Mouse (Mus musculus) kidney, postnatal 14 days (tissue): ENCODE results near the gene Gm49366.
"Not testable (repeated sequence)": the region's sequence is repeated elsewhere in the genome, so short reads cannot be mapped to it uniquely, and the experiment has no call there.

Experiments used
- DNase-seq: peaks from one replicate; pipeline ENCODE4 v3.0.0; 2022; ENCODE audit warnings: mixed read lengths

Gene Gm49366

DNA sequence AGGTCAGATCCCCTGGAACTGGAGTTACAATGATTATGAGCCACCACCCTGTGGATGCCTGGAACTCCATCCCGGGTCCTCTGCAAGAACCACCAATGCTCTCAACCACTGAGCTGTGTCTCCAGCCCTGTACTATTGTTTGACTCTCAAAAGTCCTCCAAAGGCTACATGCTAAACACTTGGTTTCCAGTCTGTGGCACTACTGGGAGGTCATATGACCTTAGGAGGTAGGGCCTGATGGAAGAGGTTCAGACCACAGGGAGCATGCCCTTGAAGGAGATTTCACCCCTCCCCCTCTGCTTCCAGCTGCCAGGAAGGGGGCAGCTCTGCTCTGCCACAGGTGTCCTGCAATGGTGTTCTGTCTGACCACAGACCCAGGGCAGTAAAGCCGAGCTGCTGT, 5.4 kb upstream of the Gm49366 start:
- DNase-seq: not testable (repeated sequence)

DNA sequence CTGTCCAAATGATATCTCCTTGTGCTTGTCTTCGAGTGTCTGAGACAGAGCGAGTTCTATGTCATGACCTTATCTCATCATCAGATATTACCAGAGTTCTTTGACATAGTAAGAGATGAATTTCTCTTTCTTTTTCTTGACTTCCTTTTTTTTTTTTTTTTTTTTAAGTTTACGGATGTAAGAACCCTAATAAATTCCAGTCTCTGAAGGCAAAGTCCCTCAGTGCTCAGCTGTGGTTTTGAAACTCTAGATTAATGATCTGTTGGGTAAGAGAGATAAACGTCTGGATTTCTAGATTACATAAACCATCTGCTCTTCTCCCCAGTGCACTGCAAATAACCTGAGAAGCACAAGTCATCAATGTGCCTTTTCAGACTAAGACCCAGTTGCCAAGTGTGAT, 4.6 kb upstream of the Gm49366 start:
- no peak for DNase-seq

DNA sequence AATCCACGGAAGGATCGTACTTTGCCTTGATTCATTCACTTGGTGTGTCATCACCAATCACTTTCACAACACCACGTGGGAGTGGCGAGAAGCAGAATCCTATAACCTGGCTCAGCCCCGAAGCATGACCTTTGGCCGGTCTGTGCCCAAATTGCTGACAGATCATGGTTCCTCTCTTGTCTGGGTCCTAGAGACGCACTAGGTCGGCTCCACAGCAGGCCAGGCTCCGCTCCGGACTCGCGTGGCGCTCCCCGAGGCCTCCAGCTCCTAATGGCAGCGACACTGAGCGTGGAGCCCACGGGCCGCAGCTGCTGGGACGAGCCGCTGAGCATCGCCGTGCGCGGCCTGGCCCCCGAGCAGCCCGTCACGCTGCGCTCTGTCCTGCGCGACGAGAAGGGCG, 494 bp upstream of the Gm49366 start, which contains the start of gene Acot4:
Acot4 (plus strand) TSS at position 139 of the 400 bp plus-strand sequence.
- DNase-seq: peak; percentile 84

DNA sequence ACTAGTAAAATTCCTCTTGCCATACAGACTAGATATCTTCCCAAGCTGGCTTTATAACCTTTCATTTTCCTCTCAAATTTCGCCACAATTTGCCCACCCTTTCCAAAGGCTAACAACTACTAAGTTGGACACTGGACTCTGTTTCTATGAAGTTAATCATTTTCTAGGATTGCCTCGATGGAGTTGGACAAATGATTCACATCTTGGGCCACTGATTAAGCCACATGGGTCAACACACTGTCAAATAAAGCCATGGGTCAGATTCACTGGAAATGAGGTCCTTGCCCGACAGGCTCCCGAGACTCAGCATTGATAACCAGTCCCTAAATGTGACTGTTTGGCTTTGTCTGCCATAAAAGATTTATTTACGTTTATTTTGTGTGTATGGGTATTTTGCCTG, 3.5 kb downstream of the Gm49366 start:
- peak; percentile 70 for DNase-seq

DNA sequence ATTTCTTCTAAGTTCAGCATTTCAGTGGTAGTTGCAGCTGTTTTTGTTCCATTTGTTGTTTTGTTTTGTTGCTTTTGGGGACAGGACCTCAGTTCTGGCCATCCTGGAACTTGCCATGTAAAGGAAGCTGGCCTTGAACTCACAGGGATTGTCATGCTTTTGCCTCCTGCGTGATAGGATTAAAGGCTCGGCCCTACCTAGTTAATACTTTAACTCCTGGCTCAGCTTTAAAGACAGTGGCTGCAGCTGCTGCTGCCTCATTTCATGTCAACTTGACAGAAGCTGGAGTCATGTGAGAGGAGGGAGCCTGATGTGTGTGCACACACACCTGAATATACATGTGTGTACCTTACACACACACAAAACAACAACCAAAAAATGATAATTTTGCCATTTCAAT, 5.3 kb downstream of the Gm49366 start:
- peak; percentile 47 for DNase-seq

DNA sequence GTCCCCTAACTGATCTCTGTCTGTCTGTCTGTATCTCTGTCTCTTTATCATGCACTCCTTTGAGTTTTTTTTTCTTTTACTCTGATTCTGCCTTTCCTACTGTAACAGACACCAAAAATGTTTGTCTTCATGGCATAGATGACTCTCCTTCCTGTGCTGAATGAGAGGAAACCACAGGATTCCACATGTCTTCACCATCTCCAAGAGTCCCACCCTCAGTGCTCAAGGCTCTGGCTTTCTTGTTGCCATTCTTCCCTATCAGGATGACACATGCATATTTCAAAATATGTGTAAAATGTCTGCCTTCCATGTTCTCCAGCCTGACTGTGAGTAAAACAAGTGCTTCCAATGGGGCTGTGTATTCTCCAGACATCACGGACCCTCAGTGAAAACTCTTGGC, 8.2 kb downstream of the Gm49366 start:
- DNase-seq: no peak

DNA sequence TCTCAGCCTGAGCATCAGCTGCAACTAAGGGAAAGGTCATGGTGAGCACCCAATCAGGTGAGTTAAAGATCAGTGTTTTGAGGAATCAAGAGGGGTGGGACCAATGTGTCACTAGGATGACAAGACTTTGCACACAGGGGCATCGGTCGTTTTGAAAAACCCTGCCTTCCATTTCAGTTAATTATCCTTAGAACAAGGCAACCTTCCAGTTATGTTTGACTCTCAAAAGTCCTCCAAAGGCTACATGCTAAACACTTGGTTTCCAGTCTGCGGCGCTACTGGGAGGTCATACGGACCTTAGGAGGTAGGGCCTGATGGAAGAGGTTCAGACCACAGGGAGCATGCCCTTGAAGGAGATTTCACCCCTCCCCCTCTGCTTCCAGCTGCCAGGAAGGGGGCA, 12.0 kb downstream of the Gm49366 start:
- peak; percentile 53 for DNase-seq

DNA sequence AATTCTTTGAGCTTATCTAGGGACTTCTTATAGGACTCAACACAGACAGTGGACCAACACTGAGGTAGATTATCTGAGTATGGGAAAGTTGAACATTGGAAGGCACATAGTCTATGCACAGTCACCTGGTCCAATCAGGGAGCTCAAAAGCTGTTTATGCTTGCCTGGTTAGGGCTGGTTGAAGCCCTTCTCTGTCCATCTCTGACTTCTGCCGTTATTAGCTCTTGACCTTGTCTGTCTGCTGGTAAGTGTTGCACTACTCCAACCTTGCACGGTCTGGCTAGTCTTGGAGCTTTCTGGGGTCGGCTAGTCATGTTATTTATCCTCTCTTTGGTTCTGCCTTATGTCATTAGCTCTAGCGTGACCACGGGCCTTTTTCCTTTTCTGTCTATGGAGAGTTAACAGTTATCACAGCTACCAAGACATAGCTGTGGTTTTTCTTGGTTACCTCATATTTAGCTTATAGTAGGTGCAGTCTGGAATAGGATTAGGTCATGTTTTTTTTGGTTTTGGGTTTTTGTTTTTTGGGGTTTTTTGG, 13.3 kb downstream of the Gm49366 start, which contains the start of gene Acot3:
Acot3 (plus strand) TSS at position 208 of the 538 bp plus-strand sequence.
- DNase-seq: no peak

DNA sequence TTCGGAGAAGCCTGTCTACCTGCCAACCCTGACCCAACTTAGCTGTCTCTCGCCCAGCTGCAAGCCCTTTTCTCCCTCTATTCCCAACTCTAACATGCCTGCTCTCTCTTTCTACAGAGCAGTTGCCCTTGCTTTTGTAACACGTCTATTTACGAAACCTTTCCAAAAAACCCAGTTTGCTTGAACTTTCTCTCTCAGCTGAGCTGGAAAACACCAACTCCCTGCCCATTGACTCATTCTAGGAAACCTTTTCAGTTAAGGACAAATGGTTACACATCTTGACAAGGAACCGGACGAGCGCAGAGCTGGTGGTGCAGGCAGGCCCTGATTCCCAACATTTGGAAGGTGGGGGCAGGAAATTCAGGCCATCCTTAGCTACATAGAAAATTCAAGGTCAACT, 13.9 kb downstream of the Gm49366 start:
- DNase-seq: no peak

DNA sequence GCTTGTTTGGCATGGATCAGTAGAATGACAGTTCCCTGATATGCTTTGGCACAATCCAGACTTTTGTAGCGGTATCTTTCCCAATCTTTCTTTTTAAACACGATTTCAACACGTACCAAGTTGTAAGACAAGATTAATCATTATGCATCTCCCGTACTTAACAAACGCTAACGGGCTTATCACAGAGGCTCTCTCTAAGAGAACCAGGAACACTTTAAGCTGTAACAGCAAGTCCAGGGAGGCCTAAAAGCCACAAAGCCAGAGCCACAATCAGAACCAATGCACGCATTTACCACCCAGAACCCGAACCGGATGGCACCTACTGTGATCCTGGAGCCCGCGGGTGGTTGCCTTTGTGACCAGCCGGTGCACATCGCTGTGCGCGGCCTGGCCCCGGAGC, 14.4 kb downstream of the Gm49366 start:
- no peak for DNase-seq

DNA sequence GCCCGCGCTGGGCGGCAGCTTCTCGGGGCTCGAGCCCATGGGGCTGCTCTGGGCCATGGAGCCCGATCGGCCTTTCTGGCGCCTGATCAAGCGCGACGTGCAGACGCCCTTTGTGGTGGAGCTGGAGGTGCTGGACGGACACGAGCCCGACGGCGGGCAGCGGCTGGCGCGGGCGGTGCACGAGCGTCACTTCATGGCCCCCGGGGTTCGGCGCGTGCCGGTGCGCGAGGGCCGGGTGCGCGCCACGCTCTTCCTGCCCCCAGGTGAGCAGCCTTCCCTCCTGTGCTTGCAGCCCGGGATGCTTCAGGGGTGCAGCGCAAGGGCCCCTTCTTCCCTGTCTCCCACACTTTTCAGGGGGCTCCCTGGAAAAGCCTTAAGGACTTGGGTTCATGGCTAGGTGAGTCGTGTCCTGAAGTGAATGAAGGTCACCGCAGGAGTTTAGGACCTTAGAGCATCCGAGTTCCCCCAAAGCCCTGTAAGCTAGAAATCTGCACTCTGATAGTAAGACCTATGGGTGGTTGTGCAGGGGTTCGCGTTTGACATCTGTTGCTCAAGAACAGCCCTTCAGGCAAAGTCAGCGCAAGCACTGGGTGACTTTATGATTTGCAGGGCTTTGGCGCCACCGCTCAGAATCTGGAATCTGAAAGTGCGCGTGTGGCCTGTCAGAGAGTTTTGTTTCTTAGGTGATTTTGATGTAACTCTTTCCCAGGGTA, 15.1 kb downstream of the Gm49366 start:
- peak; percentile 67 for DNase-seq

DNA sequence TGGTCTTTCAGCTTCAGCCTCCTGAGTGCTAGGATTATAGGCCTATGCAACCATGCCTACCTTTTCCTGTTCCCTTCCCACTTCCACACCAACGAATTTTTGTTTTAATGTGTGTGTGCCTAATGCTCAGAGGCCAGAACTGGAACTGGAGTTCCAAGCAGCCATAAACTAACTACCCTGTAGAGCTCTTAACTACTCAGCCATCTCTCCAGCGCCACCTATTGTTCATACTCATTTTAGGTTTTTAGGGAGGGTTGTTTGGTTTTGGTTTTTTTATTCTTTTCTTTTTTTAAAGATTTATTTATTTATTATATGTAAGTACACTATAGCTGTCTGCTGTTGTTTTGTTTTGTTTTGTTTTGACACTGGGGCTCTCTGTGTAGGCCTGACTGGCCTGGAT, 22.2 kb downstream of the Gm49366 start:
- DNase-seq: peak; percentile 51

DNA sequence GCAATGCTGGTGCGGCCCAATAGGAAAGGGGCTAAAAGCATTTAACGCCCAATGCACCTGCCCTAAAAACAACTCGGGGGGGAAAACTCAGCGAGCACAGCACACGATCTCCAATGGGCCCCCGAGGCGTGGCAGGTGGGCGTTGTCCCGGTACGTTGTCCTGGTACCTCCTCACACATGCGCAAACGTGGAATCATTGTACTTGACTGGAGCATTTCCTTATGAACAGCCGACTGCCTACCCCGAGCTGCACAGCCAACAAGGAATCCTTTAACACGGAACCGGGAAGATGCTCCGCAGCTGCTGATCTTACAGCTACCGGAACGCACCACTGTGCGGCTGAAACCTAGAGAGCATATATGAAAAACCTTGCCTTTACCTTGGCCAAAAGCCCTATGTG, 23.6 kb downstream of the Gm49366 start:
- no peak for DNase-seq

DNA sequence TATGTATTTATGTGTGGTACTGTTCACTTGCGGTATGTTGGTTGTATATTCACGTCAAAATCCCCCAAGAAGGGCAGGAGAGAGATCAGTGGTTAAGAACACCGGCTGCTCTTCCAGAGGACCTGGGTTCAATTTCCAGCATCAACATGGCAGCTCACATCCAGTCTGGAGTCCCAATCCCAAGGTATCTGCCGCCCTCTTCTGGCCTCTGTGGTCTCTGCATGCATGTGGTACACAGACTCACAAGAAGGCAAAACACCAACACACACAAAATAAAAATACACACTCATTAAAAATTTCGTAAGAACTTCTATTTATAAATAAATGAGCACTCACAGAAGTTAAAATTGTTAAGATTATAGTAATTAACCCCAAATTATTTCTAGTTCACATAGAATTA, 24.5 kb downstream of the Gm49366 start:
- DNase-seq: no peak

DNA sequence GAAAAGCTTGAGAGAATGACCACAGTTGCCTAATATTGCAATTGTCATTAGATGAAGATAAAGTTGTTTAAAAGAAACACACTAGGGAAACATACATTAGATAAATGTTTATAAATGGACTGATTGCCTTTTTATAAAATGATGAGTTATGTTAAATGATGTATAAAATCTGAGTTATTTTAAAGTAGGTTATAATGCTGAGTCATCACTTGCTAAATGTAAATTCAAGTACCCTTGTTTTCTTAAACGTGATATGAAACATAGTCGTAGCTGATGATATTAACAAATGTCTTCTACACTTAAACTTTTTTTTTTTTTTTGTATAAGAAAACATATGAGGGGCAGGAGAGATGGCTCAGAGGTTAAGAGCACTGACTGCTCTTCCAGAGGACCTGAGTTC, 25.1 kb downstream of the Gm49366 start:
- DNase-seq: no peak

DNA sequence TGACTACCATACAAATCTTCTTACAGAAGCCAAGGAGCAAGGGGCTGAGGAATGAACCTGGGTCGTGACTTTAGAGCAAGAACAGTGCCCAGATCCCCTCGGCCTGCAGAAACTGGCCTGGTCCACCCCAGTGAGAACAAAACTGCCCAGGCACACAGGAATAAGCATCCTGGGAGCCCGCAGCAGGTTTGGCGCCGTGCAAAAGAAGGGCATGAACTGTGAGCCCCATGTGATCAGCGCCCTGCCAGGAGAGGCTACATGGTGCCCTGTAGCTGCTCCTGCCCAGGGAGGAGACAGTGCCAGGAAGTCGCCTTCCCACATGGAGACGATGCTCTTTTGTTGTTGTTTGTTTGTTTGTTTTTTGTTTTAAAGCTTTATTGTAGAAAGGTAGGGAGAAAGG, 25.9 kb downstream of the Gm49366 start:
- DNase-seq: no peak

DNA sequence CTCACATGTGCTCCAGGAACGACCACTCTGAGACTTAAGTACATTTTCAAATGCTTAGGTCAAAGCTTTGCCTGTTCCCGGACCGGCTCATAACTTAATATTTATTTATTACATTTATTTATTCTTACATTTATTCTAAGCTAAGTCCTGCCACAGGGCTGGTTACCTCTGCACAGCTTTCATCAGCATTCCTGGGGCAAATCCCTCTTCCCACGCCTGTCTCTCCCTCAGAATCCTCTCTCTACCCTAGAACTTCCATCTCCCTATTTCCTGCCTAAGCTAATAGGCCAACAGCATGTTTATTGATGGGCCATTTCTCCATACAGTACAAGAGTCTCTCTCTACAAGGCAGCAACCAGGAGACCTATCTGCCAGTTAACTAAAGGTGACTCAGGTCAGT, 29.0 kb downstream of the Gm49366 start:
- DNase-seq: no peak

DNA sequence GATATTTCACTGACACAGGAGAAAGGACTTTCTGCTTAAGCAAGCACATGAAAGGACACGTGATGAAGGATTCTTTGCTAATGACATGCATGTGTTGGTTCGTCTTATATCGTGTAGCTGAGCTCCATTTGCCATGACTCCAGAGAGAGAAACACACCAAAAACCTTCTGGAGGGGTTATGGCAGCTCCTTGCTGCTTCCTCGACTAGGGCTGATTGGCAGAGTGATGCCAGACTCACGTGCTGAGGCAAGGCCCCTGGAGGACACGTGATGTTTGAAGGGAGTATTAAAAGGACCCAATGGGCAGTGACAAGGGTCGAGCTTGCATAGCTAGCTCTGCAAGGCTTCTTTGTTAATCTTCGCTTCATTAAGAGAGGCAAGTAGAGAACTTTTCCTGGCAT, 29.6 kb downstream of the Gm49366 start:
- no peak for DNase-seq

DNA sequence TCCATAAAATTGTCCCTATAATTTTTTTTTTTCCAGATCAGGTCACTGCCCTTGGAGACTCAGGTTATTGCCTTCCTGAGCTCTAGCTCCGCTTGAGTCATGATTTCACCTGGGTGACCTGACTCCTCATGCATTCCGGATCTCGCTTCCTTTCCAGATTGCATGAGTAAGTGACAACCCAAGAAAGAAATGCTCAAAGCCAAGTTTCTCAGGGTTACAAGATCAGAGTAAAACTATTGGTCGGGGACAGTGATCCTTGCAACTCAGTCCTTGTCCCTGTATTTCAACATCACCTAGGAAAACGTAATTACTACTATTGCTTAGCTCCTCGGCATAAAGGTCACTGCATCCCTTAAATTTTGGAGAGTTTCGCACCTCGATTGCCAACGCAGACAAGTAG, 30.3 kb downstream of the Gm49366 start, which contains the start of gene Acot5:
Acot5 (plus strand) TSS at position 340 of the 400 bp plus-strand sequence.
- no peak for DNase-seq

DNA sequence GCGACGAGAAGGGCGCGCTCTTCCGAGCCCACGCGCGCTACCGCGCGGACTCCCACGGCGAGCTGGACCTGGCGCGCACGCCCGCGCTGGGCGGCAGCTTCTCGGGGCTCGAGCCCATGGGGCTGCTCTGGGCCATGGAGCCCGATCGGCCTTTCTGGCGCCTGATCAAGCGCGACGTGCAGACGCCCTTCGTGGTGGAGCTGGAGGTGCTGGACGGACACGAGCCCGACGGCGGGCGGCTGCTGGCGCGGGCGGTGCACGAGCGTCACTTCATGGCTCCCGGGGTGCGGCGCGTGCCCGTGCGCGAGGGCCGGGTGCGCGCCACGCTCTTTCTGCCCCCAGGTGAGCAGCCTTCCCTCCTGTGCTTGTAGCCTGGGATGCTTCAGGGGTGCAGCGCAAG, 30.8 kb downstream of the Gm49366 start:
- peak; percentile 59 for DNase-seq

DNA sequence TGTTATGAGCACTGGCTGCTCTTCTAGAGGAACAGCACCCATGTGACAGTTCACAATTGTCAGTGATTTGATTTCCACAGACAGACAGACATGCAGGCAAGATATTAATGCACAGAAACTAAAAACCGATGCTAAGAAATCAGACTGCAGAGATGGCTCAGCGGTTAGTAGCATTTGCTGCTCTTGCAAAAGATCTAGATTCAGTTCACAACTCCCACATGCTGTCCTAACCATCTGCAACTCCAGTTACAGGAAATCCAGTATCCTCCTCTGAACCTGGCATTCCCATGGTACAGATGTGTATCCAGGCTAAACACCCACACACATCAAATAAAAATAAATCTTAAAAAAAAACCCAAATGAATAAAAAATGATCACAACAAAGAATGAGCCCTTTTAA, 33.0 kb downstream of the Gm49366 start:
- no peak for DNase-seq

DNA sequence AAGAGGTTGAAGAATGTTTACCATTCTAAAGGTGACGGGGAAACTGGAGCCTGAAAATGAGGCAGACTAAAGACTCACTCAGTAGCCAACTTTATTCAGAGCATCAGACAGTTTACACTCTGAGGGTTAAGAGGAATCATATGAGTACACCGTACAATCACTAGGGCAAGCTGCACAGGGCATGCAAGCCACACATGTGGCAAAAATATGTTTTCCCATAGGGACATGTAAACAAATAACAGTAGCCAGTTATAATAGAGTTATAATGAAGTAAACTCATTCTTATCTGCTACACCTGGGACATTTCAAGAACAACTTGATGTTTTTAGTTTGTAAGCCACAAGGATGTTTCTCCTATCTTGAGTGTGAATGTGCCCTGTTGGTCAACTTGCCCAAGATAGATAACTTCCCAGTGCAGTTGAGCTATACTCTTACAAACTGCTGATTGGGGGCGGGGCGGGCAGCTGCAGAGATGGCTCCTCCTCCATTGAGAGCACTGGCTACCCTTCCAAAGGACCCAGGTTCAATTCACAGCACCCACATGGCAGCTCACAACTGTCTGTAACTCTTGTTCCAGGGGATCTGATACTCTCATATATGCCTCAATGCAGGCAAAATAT, 38.7 kb downstream of the Gm49366 start:
- no peak for DNase-seq

DNA sequence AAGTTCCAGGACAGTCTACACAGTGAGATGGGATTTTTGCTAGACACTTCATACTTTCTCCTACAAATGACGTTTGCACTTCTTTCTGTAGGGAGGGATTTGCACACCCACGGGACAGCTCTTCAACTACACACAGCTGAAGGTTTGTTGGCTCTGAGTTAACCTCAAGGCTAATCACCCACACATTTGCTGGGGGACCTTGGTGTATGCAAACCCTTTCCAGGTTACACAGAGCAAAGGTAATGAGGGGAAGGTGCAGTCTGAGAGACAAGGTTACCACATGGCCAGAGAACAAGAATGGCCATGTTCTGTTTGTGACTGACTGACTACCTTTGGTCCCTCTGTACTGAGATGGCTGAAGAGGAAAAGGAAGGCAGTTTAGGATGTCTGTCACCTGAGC, 45.1 kb downstream of the Gm49366 start:
- no peak for DNase-seq

DNA sequence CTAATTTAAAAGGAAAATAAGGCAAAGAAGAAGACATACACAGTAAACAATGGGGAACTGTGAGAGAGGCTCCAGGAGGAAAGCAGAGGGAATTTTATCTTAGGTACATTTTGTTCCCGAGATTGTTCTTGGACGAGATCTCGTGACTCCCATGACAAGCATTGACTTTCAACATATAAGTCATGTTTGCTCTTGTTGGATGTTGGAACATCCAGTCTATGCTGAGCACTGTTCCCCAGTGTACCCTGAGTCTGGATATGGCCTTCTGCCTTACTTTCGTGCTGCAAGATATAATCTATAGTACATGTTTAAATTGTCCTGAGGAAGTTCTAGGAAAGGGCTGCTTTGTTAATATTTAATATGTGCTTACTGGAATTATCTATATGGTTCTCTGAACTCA, 45.8 kb downstream of the Gm49366 start:
- DNase-seq: no peak
